Mouse (Mus musculus) megakaryocyte, adult 5-6 weeks (primary cell): ENCODE data around the gene Xpnpep2. TPM values are rescaled to one million over a fixed set of nuclear protein-coding genes. Genes with fewer than 3 reads are reported as not detected.

Source experiments
- ATAC-seq: 2 replicates; pipeline ENCODE4 v1.8.0; 2016; ENCODE audit warnings: mild to moderate bottlenecking, inconsistent platforms; ENCODE audit not compliant: poor library complexity, severe bottlenecking
- total RNA-seq, 2 experiments: library from RNA; stranded (forward) in 1 of 2; stranded (reverse) in 1 of 2; fragments of 153-499, 151-499 nt in 1 of 2; fragments of 221-1000, 200-1000 nt in 1 of 2; gene quantifications; 2 replicates each; pipeline versions ENCODE4 v1.2.3 to v1.2.4; 2015 to 2017

Gene Xpnpep2
- total RNA-seq, 2 experiments from 2014 or later = not detected

DNA sequence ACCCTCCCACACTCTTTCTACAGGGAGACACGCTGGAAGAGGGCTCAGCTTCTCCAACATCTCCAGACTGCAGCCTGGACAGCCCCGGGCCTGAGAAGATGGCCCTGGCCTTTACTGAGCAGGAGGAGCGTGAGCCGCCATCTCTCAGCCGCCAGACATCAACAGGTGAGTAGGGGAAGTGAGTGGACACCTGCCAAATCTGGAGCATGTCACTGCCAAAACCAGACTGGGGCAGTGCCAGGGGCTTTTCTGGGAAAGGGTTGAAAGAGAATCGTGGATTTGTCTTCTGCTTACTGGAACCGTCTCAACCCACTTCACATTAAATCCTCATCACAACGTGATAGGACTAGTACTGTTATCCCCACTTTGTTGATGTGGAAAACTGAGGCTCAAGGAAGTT lies 48.9 kb downstream of the Xpnpep2 start:
- ATAC-seq = no peak

DNA sequence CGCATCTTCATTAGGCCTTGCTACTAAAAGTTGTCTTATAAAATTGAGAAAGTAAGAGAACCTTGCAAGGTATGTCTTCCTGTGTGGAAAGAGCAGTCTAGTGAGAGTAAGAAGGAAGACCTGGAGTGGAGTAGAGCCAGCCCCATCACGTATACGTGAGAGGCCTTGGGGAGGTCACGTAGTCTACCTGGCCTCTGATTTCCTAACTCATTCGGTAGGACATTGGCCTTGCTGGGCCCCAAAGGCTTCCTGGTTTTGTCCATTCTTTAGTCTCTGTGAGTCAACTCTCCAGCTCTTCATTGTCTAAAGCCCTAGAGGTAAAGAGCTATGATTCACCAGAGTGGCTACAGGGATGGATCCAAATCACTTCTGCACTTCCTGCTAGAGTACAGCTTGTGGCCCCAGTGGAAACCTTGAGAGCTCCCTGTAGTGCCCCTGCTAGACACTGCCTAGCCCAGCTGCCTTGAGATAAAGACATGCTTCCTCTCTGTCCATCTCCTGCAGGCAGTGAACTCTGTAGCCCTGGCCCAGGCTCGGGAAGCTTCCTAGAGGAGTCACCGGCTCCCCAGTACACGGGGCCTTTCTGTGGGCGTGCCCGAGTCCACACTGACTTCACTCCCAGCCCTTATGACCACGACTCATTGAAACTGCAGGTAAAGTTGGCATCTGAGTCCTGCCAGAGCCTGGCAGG lies 49.8 kb downstream of the Xpnpep2 start:
- ATAC-seq = no peak

GRCm38 (mm10) chrX:48169892-48170291 lies 61.4 kb downstream of the Xpnpep2 start:
- ATAC-seq = no peak

DNA sequence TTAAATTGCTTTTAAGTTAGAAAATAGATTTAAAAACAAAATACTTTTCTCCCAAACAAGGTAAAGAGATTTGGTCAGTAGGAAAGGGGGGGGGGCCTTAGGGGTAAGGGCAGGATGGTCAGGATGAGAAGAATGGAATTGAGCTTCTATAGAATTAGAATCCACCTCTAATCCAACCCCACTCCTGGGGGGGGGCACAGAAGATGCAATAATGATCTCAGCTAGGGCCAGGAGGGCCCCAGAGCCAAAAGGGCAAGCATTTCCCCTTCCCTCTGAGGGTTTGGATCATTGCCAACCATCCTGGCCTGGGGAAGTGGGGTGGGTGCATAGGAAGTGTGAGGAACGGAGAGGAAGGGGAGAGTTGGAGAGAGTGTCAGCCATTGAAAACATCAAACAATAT lies 61.8 kb downstream of the Xpnpep2 start:
- no peak for ATAC-seq

DNA sequence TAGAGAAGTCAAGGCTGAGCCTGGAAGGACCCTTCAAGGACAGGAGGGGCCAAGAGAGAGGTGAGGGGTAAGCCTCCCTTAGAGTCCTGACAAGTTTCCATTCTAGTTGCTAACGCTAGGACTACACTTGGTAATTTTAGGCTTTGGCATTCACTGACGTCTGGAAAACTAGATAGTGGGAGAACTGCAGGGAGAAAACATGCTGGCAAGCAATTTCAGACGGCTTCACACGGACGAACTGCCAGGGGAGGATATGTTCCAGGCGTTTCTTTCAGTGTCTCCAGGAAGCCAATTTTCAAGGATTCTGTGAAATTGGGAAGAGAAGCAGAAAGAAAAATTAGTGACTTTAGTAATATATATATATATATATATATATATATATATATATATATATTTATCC lies 73.3 kb downstream of the Xpnpep2 start:
- no peak for ATAC-seq

- ATAC-seq = no peak
Observed at GRCm38 (mm10) chrX:48184703-48185102, 76.2 kb downstream of the Xpnpep2 start.

Other genes with a start within 250 kb of the Xpnpep2 start
- not detected in 2 replicates for gene Smarca1, start 215.8 kb upstream of the Xpnpep2 start, total RNA-seq (2015)
- gene Smarca1, start 215.8 kb upstream of the Xpnpep2 start, total RNA-seq (2017) = not detected in 2 replicates
- 20.1 and 22.2 TPM in 2 replicates for gene Ocrl, start 196.3 kb upstream of the Xpnpep2 start, total RNA-seq (2015)
- gene Ocrl, start 196.3 kb upstream of the Xpnpep2 start, total RNA-seq (2017) = 9.8 and 12.2 TPM in 2 replicates
- 0.23 TPM in 1 of 2 replicates, not detected in the other for gene Apln, start 73.9 kb upstream of the Xpnpep2 start, total RNA-seq (2015)
- gene Apln, start 73.9 kb upstream of the Xpnpep2 start, total RNA-seq (2017) = 0.11 TPM in 1 of 2 replicates, not detected in the other
- gene Sash3, start 37.7 kb downstream of the Xpnpep2 start, total RNA-seq (2015) = 96.3 and 105 TPM in 2 replicates
- 146 and 154 TPM in 2 replicates for gene Sash3, start 37.7 kb downstream of the Xpnpep2 start, total RNA-seq (2017)
- gene Zdhhc9, start 100.2 kb downstream of the Xpnpep2 start, total RNA-seq (2015) = 66.9 and 68.7 TPM in 2 replicates
- 16.4 and 20.0 TPM in 2 replicates for gene Zdhhc9, start 100.2 kb downstream of the Xpnpep2 start, total RNA-seq (2017)
- 24.4 and 28.7 TPM in 2 replicates for gene Utp14a, start 148.1 kb downstream of the Xpnpep2 start, total RNA-seq (2015)
- 51.5 and 56.4 TPM in 2 replicates for gene Utp14a, start 148.1 kb downstream of the Xpnpep2 start, total RNA-seq (2017)
- gene Bcorl1, start 232.6 kb downstream of the Xpnpep2 start, total RNA-seq (2015) = 4.6 and 5.5 TPM in 2 replicates
- 3.3 and 4.0 TPM in 2 replicates for gene Bcorl1, start 232.6 kb downstream of the Xpnpep2 start, total RNA-seq (2017)